Mouse (Mus musculus) T-helper 1 cell (primary cell): ENCODE results near the gene Dhodh.

ENCODE experiments used
- in situ Hi-C: fragments of 300-600 bp; cut with MboI, MseI; formaldehyde crosslinking; loops from one replicate; pipeline ENCODE4 v1.15.1; 2025; ENCODE audit warnings: high pct_unique_total_duplicates

The Dhodh gene

DNA sequence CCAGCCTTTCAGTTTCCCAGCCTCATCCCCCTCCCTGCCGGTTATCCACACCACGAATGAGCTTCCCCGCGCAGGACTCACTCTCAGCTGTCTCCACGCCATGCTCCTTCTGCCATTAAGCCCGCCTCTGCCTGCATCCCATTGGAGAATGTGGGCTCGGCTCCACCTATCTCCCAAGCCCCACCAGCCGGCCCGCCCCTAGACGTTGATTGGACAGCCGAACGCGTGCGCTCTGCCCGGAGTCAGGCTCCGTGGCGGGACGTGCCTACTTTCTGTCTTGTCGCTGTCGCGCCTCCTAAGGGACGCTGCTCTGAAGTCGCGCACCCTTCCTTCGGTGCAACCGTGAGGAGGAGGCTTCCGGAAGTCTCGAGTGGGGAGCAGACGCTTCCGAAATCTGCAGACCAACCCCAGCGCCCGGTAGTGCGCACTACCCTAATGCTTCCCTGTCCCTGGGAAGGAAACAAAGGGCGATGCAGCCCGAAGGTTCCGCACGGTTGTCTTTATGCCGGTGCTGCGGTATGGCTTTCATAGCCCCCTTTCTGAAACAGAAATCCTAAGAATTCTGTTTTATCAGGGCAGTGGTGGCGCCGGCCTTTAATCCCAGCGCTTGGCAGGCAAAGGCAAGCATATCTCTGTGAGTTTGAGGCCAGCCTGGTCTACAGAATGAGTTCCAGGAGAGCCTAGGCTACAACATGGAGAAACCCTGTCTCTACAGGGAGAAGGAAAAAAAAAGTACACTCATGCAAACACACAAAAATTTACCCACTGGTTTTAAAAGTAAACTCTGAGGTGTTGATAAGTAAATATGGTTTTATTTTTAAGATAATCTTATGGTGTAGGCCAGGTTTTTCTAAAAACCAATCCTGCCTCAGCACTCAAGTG, at the start of gene Dhodh:
Gene Dhodh, minus strand, starts transcription at position 403 of the 882 bp plus-strand sequence.
- in situ Hi-C loops = loop anchor here (5.0 kb wide), 1 partner anchor 41 kb away; the partner anchor contains the start of genes Dhx38 and Txnl4b

DNA sequence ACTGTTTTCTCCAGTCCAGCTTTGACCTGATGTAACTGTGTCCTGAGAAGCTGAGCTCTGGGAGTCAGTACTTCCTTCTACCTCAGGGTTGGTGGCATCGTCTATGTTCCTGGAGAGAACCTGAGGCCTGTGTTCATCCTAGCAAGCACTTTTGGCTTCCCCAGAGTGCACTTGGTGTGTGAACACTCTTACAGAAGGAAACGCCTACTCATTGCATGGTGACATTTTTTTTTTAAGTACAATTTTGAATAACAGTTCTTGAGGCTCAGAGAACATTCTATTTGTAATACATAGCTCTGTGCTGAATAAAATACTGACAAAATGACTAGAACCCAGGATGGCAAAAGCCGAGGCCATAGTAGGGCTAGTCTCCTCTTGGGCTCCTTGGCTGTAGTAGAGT, 48.4 kb upstream of the Dhodh start:
- in situ Hi-C loops = no loop called here

DNA sequence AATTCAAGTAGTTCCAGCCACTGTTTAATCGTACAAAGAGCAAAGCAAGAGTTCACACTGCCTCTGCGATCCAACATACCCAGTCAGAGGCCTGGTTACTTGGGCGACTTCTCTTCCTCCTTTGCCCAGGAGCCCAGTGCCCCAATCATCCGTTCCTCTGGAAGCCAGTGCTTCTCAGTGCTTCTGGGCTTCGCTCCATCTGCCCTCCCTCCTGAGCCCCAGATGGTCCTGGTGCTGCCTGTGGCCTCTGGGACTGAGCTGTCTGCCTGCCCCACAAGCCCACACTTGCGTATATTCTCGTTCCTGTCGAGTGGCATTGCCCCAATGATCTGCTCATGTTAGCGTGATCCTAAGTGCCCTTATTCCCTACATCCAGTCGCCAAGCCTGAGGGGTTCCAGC, 42.3 kb upstream of the Dhodh start:
- in situ Hi-C loops = no loop called here

DNA sequence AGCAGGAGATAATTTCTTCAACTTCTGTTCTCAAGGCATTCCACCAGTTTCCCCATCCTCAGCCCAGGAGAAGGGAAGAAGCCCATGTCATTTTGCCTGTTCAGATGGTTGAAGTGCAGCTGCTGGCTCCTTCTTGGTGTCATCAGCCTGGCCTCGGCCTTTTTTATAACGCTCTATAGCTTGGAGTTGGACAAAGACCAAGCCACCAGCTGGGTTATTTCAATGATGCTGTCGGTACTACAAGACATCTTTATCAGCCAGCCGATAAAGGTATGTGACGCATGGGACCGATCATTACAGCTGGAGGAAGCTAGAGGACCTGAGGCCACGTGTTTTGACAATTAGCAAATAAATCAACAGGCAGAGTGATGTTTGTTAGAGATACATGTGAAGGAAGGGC, 40.0 kb upstream of the Dhodh start:
- in situ Hi-C loops = no loop called here

DNA sequence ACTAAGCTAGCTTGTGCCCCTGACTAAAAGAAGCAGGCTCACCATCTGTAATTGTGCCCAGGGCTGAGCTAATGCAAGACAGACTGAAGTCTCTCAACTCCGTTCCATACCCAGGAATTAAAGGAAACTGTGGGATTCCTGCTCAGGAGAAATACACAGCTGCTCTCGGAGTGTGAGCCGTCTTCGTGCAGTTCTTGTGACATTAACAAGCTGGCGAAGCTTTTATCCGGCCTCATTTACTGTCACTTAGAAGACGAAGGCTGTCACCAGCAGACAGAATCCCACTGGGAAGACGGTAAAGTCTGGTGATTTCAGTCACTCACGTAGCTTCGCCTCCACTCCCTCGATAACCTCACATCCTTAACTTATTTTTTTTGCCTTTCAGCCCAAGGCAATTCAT, 38.9 kb upstream of the Dhodh start:
- in situ Hi-C loops = no loop called here

DNA sequence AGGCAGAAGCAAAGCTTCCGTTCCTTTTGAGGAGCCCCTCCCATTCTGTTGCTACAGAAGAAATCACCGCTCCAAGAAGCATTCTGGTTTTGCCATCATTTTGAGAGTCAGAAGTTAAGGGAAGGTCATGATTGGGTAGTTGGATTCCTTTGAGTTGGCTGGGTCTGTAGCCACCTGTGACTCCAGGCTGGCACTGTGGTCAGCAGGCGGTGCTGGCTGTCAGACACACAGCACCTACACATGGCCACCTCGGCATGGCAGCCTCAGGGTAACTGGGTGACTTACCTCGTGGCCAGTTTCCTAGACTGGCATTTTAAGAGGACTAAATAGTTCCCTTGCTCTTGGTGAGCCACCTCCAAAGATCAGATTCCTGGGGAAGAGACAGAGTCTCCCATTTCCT, 32.8 kb upstream of the Dhodh start:
- in situ Hi-C loops = no loop called here

- in situ Hi-C loops = no loop called here
Measured at GRCm38 (mm10) chr8:109640410-109640809, 31.9 kb upstream of the Dhodh start.

DNA sequence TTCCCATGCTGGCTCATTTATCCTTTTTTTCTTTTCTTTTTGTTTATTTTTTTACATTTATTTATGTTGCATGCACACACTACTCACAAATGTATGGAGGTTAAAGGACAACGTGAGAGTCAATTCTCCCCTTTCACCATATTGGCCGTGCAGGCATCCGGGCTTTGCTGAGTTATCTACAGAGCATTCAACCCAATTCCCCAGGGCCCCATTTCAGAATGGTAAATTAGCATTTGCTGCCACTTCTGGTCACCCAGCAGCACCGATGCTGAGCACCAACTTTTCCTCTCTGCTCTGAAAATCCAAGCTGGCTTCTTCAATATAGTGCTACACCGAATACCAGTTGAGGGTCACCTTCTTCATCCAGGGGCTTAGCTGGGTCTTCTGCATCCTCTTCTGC, 30.4 kb upstream of the Dhodh start:
- in situ Hi-C loops = no loop called here

DNA sequence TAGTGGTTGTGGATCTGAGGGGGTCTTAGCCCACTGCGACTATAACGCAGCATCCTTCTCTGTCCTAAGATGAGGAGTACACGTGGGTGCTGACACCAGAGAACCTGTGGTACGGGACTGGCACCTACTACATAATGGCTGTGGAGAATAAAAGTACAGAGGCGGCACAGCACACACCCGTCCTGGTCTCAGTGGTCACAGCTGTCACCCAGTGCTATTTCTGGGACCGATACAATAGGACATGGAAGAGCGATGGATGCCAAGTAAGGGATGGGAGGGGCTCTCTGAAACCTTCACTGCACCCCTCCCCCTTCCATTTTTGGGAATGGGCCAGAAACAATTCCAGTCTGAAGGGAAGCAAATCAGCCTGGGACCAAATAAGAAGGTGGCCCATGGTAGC, 26.7 kb upstream of the Dhodh start:
- in situ Hi-C loops = no loop called here

- in situ Hi-C loops = no loop called here
Measured at GRCm38 (mm10) chr8:109632498-109632897, 24.0 kb upstream of the Dhodh start.

DNA sequence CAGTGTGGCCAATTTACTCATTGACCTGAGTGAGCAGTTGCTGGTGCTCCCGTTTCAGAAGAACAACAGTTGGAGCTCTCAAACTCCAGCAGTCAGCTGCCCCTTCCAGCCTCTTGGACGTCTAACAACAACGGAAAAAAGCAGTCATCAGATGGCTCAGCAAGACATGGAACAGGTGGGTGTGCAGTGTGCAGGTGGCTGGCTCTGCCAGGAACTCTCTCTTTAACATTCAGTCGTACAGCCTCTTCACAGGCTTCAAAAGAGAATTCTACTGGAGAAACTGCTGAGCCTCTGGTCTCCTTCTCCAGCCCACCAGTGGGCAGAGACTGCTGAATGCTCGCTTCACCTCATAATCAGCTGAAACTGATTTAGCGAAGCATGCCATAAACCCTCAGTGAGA, 20.2 kb upstream of the Dhodh start:
- in situ Hi-C loops = no loop called here

GRCm38 (mm10) chr8:109615569-109615968, 7.1 kb upstream of the Dhodh start:
- in situ Hi-C loops = no loop called here

GRCm38 (mm10) chr8:109614243-109615210, 6.1 kb upstream of the Dhodh start, which contains the start of gene Pkd1l3:
TSS of gene Pkd1l3 (plus strand) at chr8:109614517.
- in situ Hi-C loops = loop anchor here (5.0 kb wide), 1 partner anchor 73 kb away; no protein-coding TSS in a partner anchor

DNA sequence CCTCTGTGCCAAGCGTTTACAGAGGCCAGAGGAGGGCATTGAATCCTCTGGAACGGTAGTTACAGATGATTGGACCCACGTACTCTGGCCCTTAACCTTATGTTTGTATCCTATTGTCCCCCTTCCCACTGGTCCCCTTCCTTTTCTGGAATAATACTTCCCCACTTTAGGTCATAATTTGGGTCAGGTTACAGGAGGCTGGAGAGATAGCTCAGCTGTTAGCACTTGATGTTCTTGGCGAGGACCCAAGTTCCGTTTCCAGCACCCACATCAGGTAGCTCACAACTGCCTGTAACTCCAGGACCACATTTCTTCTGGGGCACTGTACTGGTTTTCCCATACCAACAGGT, 655 bp upstream of the Dhodh start:
- in situ Hi-C loops = loop anchor here (5.0 kb wide), 1 partner anchor 42 kb away; the partner anchor contains the start of genes Dhx38 and Txnl4b

- in situ Hi-C loops = loop anchor here (5.0 kb wide), 1 partner anchor 40 kb away; the partner anchor contains the start of genes Dhx38 and Txnl4b
Measured at GRCm38 (mm10) chr8:109607650-109608049, 823 bp downstream of the Dhodh start.

GRCm38 (mm10) chr8:109606725-109607124, 1.7 kb downstream of the Dhodh start:
- in situ Hi-C loops = loop anchor here (5.0 kb wide), 1 partner anchor 39 kb away; the partner anchor contains the start of genes Dhx38 and Txnl4b

GRCm38 (mm10) chr8:109595854-109596253, 12.6 kb downstream of the Dhodh start:
- in situ Hi-C loops = no loop called here

GRCm38 (mm10) chr8:109593117-109593788, 15.2 kb downstream of the Dhodh start:
- in situ Hi-C loops = no loop called here

GRCm38 (mm10) chr8:109592164-109592563, 16.3 kb downstream of the Dhodh start:
- in situ Hi-C loops = no loop called here

GRCm38 (mm10) chr8:109591367-109591766, 17.1 kb downstream of the Dhodh start:
- in situ Hi-C loops = no loop called here

DNA sequence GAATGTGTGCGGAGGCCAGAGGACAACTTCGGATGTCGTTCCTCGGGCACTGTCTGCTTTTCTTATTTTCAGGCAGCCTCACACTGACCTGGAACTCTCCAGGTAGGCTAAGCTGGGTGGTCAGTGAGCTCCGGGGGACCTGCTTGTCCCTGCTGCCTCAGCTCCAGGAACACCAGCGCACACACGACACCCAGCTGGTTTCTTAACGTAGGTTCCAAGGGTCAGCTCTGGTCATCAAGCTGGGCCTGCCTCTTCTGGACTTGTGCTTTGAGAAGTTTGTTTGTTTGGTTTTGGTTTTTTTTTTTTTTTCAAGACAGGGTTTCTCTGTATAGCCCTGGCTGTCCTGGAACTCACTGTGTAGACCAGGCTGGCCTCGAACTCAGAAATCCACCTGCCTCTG, 17.6 kb downstream of the Dhodh start:
- in situ Hi-C loops = no loop called here
